Mouse (Mus musculus) liver, embryonic 13.5 days (tissue): ENCODE results near the gene Prlh. TPM values are rescaled to one million over a fixed set of nuclear protein-coding genes. Genes with fewer than 3 reads are reported as not detected.

Experiments
- ATAC-seq: fragments of 200-750 bp; cut with Nextera tagmentation; 2 replicates; pipeline ENCODE4 v1.8.0; 2017; ENCODE audit warnings: low read depth, mild to moderate bottlenecking, moderate number of reproducible peaks, moderate library complexity
- DNase-seq: peaks from one replicate; pipeline ENCODE4 v3.0.0; 2022
- H3K27ac ChIP-seq: fragments of 300-500 bp; sonication (generic); 2 replicates; pipeline ENCODE4 v1.5.1; 2015; ENCODE audit warnings: moderate library complexity, mild to moderate bottlenecking, inconsistent platforms
- H3K27me3 ChIP-seq: fragments of 300-500 bp; sonication (generic); 2 replicates; pipeline ENCODE4 v1.6.1; 2015; ENCODE audit warnings: mild to moderate bottlenecking, inconsistent platforms
- H3K36me3 ChIP-seq: fragments of 300-500 bp; sonication (generic); 2 replicates; pipeline ENCODE4 v1.6.1; 2015; ENCODE audit warnings: mild to moderate bottlenecking, inconsistent platforms
- H3K4me1 ChIP-seq: fragments of 300-500 bp; sonication (generic); replicated peaks from 2 replicates; pipeline ENCODE4 v1.6.1; 2015; ENCODE audit warnings: inconsistent platforms
- H3K4me2 ChIP-seq: fragments of 300-500 bp; sonication (generic); 2 replicates; pipeline ENCODE4 v1.6.1; 2015; ENCODE audit warnings: inconsistent platforms, mild to moderate bottlenecking, moderate library complexity
- H3K4me3 ChIP-seq: fragments of 300-500 bp; sonication (generic); replicated peaks from 2 replicates; pipeline ENCODE4 v1.5.1; 2015; ENCODE audit warnings: mild to moderate bottlenecking, inconsistent platforms
- H3K9ac ChIP-seq: fragments of 300-500 bp; sonication (generic); 2 replicates; pipeline ENCODE4 v1.6.1; 2015; ENCODE audit warnings: mild to moderate bottlenecking, inconsistent platforms
- H3K9me3 ChIP-seq: fragments of 300-500 bp; sonication (generic); replicated peaks from 2 replicates; pipeline ENCODE4 v1.6.1; 2016; ENCODE audit warnings: inconsistent platforms
- WGBS: fragments of 180-500 bp; shearing (Covaris S2); methylation state at CpG from one replicate; pipeline ENCODE4 v1.1.7; 2015; ENCODE audit not compliant: insufficient replicate concordance; 5-methylcytosine and 5-hydroxymethylcytosine counted together
- polyA plus RNA-seq: library from polyadenylated mRNA; unstranded; fragments of >200 nt; fragmentation: Nextera tagmentation; extraction: Ambion mirVana; gene quantifications from 2 replicates; pipeline ENCODE4 v1.2.1, GENCODE M21; 2015

The Prlh gene
- polyA plus RNA-seq, 1 experiment from 2014 or later = 0.50 TPM

DNA sequence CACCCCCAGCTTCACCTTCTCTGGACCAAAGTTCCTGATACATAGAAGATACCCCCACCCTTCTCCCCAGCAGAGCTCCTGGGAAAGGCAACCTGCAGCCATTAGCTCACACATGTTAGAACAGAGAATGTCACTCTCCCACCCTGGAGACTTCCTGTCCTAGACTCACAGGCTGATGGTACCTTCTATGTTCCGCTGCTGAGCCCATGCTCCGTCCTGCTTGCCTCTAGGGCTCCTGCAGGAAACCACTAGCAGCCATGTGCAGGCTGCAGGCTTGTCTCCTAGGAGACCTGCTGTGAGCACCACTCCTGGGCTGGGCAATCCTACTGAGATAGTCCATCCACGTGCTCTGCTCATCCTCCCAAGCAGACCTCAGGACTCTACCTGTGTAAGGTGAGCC lies 49.7 kb downstream of the Prlh start:
- Histone ChIP-seq H3K4me2 (no peak overlapping the region), H3K9me3 (no peaks in the 10 kb centered on the region), H3K4me1 (peaks cover 15% of the 10 kb centered on the region), H3K9ac (no peak overlapping the region), H3K36me3 (no peaks in the 10 kb centered on the region), H3K27ac (no peak overlapping the region), H3K4me3 (no peak overlapping the region), H3K27me3 (peaks cover 30% of the 10 kb centered on the region)
- DNase-seq (no peak), ATAC-seq (no peak)
- WGBS = 46% methylated on average over 3 of the region's 3 CpGs

Other genes starting within 250 kb of the Prlh start
- gene Col6a3, start 109.1 kb upstream of the Prlh start, polyA plus RNA-seq = 4.0 and 5.1 TPM in 2 replicates
- gene Mlph, start 38.0 kb upstream of the Prlh start, polyA plus RNA-seq = 0.07 TPM in 1 of 2 replicates, not detected in the other
- gene Rab17, start 16.6 kb downstream of the Prlh start, polyA plus RNA-seq = 3.8 TPM in 2 replicates
- gene Lrrfip1, start 45.6 kb downstream of the Prlh start, polyA plus RNA-seq = 12.9 and 15.9 TPM in 2 replicates
- gene Rbm44, start 192.0 kb downstream of the Prlh start, polyA plus RNA-seq = 1.2 and 1.8 TPM in 2 replicates
- 4.1 and 5.3 TPM in 2 replicates for gene Ramp1, start 226.7 kb downstream of the Prlh start, polyA plus RNA-seq